Mouse (Mus musculus) heart, embryonic 16.5 days (tissue): ENCODE results near the gene Kcng4. TPM values are rescaled to one million over a fixed set of nuclear protein-coding genes. Genes with fewer than 3 reads are reported as not detected.

Source experiments
- ATAC-seq: fragments of 200-750 bp; cut with Nextera tagmentation; replicated peaks from 2 replicates; pipeline ENCODE4 v1.8.0; 2017; ENCODE audit warnings: moderate number of reproducible peaks; ENCODE audit not compliant: insufficient read depth, low FRiP score; ENCODE audit errors: extremely low read depth
- H3K27ac ChIP-seq: fragments of 300-500 bp; sonication (generic); 2 replicates; pipeline ENCODE4 v1.5.1; 2014; ENCODE audit warnings: mild to moderate bottlenecking, low read length, control low read depth, moderate library complexity
- H3K27me3 ChIP-seq: fragments of 300-500 bp; sonication (generic); 2 replicates; pipeline ENCODE4 v1.6.1; 2014; ENCODE audit warnings: low read length, mixed read lengths; ENCODE audit not compliant: control insufficient read depth, insufficient read depth
- H3K36me3 ChIP-seq: fragments of 300-500 bp; sonication (generic); 2 replicates; pipeline ENCODE4 v1.6.1; 2014; ENCODE audit not compliant: control insufficient read depth, insufficient read depth
- H3K4me1 ChIP-seq: fragments of 300-500 bp; sonication (generic); 2 replicates; pipeline ENCODE4 v1.6.1; 2014; ENCODE audit warnings: low read length, mixed read lengths; ENCODE audit not compliant: control insufficient read depth, insufficient read depth
- H3K4me2 ChIP-seq: fragments of 300-500 bp; sonication (generic); 2 replicates; pipeline ENCODE4 v1.6.1; 2014; ENCODE audit warnings: low read depth, mild to moderate bottlenecking, control low read depth, low read length
- H3K4me3 ChIP-seq: fragments of 300-500 bp; sonication (generic); 2 replicates; pipeline ENCODE4 v1.5.1; 2014; ENCODE audit warnings: mild to moderate bottlenecking, control low read depth, low read length
- H3K9ac ChIP-seq: fragments of 300-500 bp; sonication (generic); 2 replicates; pipeline ENCODE4 v1.6.1; 2014; ENCODE audit warnings: low read length, control low read depth
- H3K9me3 ChIP-seq: fragments of 300-500 bp; sonication (generic); replicated peaks from 2 replicates; pipeline ENCODE4 v1.6.1; 2016; ENCODE audit warnings: low read length; ENCODE audit not compliant: control insufficient read depth
- WGBS: fragments of 180-500 bp; shearing (Covaris S2); extraction: QIAGEN DNeasy Blood & Tissue Kit; methylation state at CpG from one replicate; pipeline ENCODE4 v1.1.7; 2014; 5-methylcytosine and 5-hydroxymethylcytosine counted together
- polyA plus RNA-seq: library from polyadenylated mRNA; unstranded; fragments of >200 nt; fragmentation: Nextera tagmentation; extraction: Ambion mirVana; gene quantifications from 2 replicates; pipeline ENCODE4 v1.2.1, GENCODE M21; 2015

Gene Kcng4
- polyA plus RNA-seq, 1 experiment from 2014 or later, result 0.04 TPM

- no peaks in the 10 kb centered on the region for H3K27me3 ChIP-seq
- no peaks in the 10 kb centered on the region for H3K4me1 ChIP-seq
- ATAC-seq, result no peak
- 73% methylated on average over 26 of the region's 26 CpGs for WGBS
- no peak within 1 kb of the TSS for H3K9ac ChIP-seq
- H3K9me3 ChIP-seq, result peaks cover 4% of the 10 kb centered on the region
- H3K4me2 ChIP-seq, result no peak within 1 kb of the TSS
- no peak within 1 kb of the TSS for H3K4me3 ChIP-seq
- no peaks in the 10 kb centered on the region for H3K36me3 ChIP-seq
- H3K27ac ChIP-seq, result no peak within 1 kb of the TSS
Observed at GRCm38 (mm10) chr8:119612471-119612870, 23.0 kb downstream of the Kcng4 start, which contains the start of gene Adad2. TSS of gene Adad2 (plus strand) at chr8:119612747.

DNA sequence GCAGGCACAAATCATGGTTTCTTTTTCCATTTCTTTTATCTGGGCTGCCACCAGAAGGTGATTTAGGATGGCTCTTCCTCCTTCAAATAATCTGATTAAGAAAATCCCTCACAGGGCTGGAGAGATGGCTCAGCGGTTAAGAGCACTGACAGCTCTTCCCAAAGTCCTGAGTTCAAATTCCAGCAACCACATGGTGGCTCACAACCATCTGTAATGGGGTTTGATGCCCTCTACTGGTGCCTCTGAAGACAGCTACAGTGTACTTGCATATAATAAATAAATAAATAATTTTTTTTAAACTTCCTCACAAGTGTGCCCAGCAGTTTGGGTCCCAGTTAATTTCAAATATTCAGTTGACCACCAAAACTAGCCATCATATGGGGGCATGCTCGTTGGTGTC is 29.3 kb downstream of the Kcng4 start:
- WGBS, result 81% methylated on average over 2 of the region's 2 CpGs
- peaks cover 4% of the 10 kb centered on the region for H3K9me3 ChIP-seq
- H3K4me1 ChIP-seq, result peaks cover 10% of the 10 kb centered on the region
- no peak for ATAC-seq
- no peak overlapping the region for H3K4me2 ChIP-seq
- H3K27ac ChIP-seq, result no peak overlapping the region
- H3K27me3 ChIP-seq, result no peaks in the 10 kb centered on the region
- peaks cover 3% of the 10 kb centered on the region; the same call in 1 of the 2 replicates for H3K36me3 ChIP-seq
- H3K4me3 ChIP-seq, result no peak overlapping the region
- H3K9ac ChIP-seq, result no peak overlapping the region

DNA sequence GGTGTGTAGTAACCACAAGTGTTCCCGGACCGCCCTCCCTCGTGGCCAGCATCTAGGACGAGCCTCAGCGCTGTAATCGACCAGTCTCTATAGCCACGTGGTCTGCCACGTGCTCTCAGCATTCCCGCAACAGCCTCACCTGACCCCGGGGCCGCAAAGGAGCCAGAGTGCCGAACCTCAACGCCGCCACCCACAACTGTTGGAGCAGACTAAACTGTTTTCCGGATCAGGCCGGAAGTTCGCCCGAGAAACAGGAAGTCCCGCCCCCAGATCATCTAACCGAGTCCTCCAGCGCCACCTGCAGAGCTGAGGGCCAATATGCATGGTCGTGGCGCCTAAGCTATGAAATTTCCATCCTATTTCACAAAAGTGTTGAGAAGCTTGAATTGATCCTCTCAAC is 30.5 kb downstream of the Kcng4 start, which contains the start of gene Taf1c:
Gene Taf1c (minus strand): TSS at position 227 of the 400 bp plus-strand sequence.
- H3K27me3 ChIP-seq, result no peaks in the 10 kb centered on the region
- peak within 1 kb of the TSS; percentile 66 for H3K27ac ChIP-seq
- H3K4me1 ChIP-seq, result peaks cover 10% of the 10 kb centered on the region
- H3K9ac ChIP-seq, result peak within 1 kb of the TSS; percentile 91
- H3K9me3 ChIP-seq, result peaks cover 4% of the 10 kb centered on the region
- peaks cover 15% of the 10 kb centered on the region for H3K36me3 ChIP-seq
- peak; percentile 80 for ATAC-seq
- peak within 1 kb of the TSS; percentile 77 for H3K4me2 ChIP-seq
- WGBS, result 0% methylated on average over 23 of the region's 23 CpGs
- H3K4me3 ChIP-seq, result peak within 1 kb of the TSS; percentile 92

DNA sequence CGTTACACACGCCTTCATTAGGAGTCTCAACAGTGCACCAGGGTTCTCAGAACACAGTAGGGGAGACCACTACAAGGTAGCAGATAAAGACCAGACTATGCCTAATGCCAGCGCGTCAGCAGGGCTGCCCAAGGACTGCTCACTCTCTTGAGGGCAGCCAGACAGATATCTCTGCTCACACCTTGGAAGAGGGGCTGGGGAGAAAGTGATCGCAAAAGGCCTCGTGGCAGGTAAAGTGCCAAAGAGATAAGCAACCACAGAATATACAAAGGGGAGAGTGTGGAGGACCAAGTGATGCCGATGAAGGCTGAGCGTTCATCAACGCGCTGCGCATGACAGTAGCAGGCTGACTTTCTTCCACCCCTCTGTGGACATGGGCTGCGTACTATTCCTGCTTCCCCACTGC is 31.1 kb downstream of the Kcng4 start:
- 20% methylated on average over 12 of the region's 12 CpGs for WGBS
- peaks cover 10% of the 10 kb centered on the region for H3K4me1 ChIP-seq

GRCm38 (mm10) chr8:119603771-119604170 is 31.7 kb downstream of the Kcng4 start:
- 90% methylated on average over 4 of the region's 4 CpGs for WGBS
- H3K4me2 ChIP-seq, result peak overlapping the region; percentile 77
- no peak for ATAC-seq
- H3K4me1 ChIP-seq, result peaks cover 10% of the 10 kb centered on the region
- H3K9ac ChIP-seq, result peak overlapping the region; percentile 91; the same call in 1 of the 2 replicates
- no peaks in the 10 kb centered on the region for H3K27me3 ChIP-seq
- peaks cover 15% of the 10 kb centered on the region for H3K36me3 ChIP-seq
- H3K9me3 ChIP-seq, result no peaks in the 10 kb centered on the region; the same call in 1 of the 2 replicates
- H3K4me3 ChIP-seq, result peak overlapping the region; percentile 92
- no peak overlapping the region for H3K27ac ChIP-seq

More for the DNA sequence above, 31.1 kb downstream of the Kcng4 start:
- Histone ChIP-seq H3K27ac (no peak overlapping the region; the same call in 1 of the 2 replicates), H3K36me3 (peaks cover 15% of the 10 kb centered on the region), H3K27me3 (no peaks in the 10 kb centered on the region), H3K4me3 (peak overlapping the region; percentile 92), H3K9ac (peak overlapping the region; percentile 91), H3K4me2 (peak overlapping the region; percentile 77), H3K9me3 (peaks cover 4% of the 10 kb centered on the region)
- no peak for ATAC-seq

- WGBS, result 89% methylated on average over 7 of the region's 7 CpGs
- Histone ChIP-seq H3K9me3 (no peaks in the 10 kb centered on the region), H3K4me2 (no peak overlapping the region), H3K27me3 (no peaks in the 10 kb centered on the region), H3K4me1 (peaks cover 5% of the 10 kb centered on the region; the same call in 1 of the 2 replicates), H3K27ac (no peak overlapping the region), H3K9ac (no peak overlapping the region), H3K36me3 (no peaks in the 10 kb centered on the region), H3K4me3 (no peak overlapping the region)
- no peak for ATAC-seq
Observed at GRCm38 (mm10) chr8:119591456-119591855, 44.0 kb downstream of the Kcng4 start.

DNA sequence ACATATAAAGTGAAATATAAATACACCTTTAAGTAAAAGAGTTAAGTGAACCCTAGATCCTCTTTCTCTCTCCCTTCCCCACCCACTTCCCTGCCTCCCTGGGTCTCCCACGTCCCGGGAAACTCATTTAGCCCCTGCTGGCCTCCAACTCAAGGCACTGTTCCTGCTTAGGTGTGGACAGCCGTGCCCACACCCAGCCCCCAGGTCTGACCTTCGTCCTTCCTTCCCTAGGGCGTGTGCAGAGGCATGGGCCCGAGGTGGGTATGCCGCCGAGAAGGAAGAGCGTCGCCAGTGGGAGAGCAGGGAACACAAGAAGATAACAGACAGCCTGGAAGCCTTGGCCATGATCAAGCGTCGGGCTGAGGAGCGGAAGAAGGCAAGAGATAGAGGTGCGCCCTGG is 45.1 kb downstream of the Kcng4 start:
- ATAC-seq, result no peak
- Histone ChIP-seq H3K9me3 (no peaks in the 10 kb centered on the region), H3K4me2 (no peak overlapping the region), H3K27ac (no peak overlapping the region), H3K27me3 (no peaks in the 10 kb centered on the region), H3K4me3 (no peak overlapping the region), H3K36me3 (no peaks in the 10 kb centered on the region), H3K4me1 (peaks cover 5% of the 10 kb centered on the region; the same call in 1 of the 2 replicates), H3K9ac (no peak overlapping the region)
- 61% methylated on average over 14 of the region's 14 CpGs for WGBS

- no peaks in the 10 kb centered on the region for H3K36me3 ChIP-seq
- peak overlapping the region; percentile 67 for H3K27ac ChIP-seq
- 16% methylated on average over 10 of the region's 10 CpGs for WGBS
- H3K27me3 ChIP-seq, result no peaks in the 10 kb centered on the region
- 0 out of 2 replicates have a peak overlapping the region, but pooled peaks have one; percentile 19 for H3K4me2 ChIP-seq
- peaks cover 5% of the 10 kb centered on the region; the same call in 1 of the 2 replicates for H3K4me1 ChIP-seq
- H3K9ac ChIP-seq, result no peak overlapping the region
- H3K9me3 ChIP-seq, result no peaks in the 10 kb centered on the region
- no peak overlapping the region for H3K4me3 ChIP-seq
- peak; percentile 55 for ATAC-seq
Observed at GRCm38 (mm10) chr8:119588844-119589243, 46.6 kb downstream of the Kcng4 start.

GRCm38 (mm10) chr8:119588321-119588720 is 47.2 kb downstream of the Kcng4 start:
- Histone ChIP-seq H3K27ac (peak overlapping the region; percentile 67), H3K4me3 (no peak overlapping the region), H3K9ac (no peak overlapping the region), H3K27me3 (no peaks in the 10 kb centered on the region), H3K4me2 (no peak overlapping the region), H3K36me3 (no peaks in the 10 kb centered on the region), H3K4me1 (peaks cover 5% of the 10 kb centered on the region; the same call in 1 of the 2 replicates), H3K9me3 (no peaks in the 10 kb centered on the region)
- ATAC-seq, result no peak
- WGBS, result 51% methylated on average over 4 of the region's 4 CpGs
